Mouse (Mus musculus) liver, postnatal 0 days (tissue): ENCODE measurements around the gene Galnt18.

Source experiments
- CTCF ChIP-seq: sonication (generic); IDR thresholded peaks from 2 replicates; pipeline ENCODE4 v1.5.1; 2016; ENCODE audit warnings: antibody characterized with exemption, low read depth
- EP300 ChIP-seq: IDR thresholded peaks from 2 replicates; pipeline ENCODE4 v1.6.1; 2016; ENCODE audit warnings: antibody characterized with exemption, low read depth, mild to moderate bottlenecking

DNA sequence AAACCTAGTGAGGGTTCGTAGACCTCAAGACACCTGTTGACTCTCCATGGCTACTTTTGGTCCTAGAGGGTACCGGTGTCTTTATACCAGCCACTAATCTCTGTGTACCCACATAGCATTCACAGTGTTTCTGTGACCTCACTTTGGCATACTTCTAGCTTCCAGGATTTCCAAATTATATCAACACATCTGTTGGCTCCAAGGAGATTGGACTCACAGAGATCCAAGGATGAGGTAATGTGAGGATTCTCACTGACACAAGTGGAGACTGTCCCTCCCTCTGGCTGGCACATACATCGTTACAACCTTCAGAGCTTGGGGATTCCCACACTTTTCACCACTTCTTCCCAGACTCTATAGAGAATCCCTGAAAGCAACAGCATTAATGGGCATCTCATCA lies 173.7 kb downstream of the Galnt18 start:
- no peak for TF ChIP-seq CTCF
- TF ChIP-seq EP300, result no peak
